Mouse (Mus musculus): ENCODE measurements around the gene Armc10. TPM values are rescaled to one million over a fixed set of nuclear protein-coding genes. Genes with fewer than 3 reads are reported as not detected.
"Not testable (repeated sequence)": the region's sequence is repeated elsewhere in the genome, so short reads cannot be mapped to it uniquely, and the experiment has no call there.

Armc10 gene
- 74.3 and 74.7 TPM in 2 replicates for polyA plus RNA-seq (2011; ENCODE audit: insufficient read depth, insufficient read length, low read depth, missing spikeins)

- peaks cover 19% of the 10 kb centered on the region for H3K36me3 ChIP-seq (ENCODE audit: control insufficient read depth, insufficient read depth, low read length, poor library complexity, severe bottlenecking)
- no peaks in the 10 kb centered on the region for H3K9me3 ChIP-seq (replicated peaks; ENCODE audit: control insufficient read depth, insufficient read depth, low read length, poor library complexity, severe bottlenecking)
- TF ChIP-seq EP300 (IDR thresholded peaks at IDR 0.05; ENCODE audit: insufficient read depth, low read depth, low read length): no peak
- TF ChIP-seq POLR2A (IDR thresholded peaks at IDR 0.05; ENCODE audit: insufficient read depth, low read length): no peak
- peaks cover 2% of the 10 kb centered on the region for H3K4me1 ChIP-seq (ENCODE audit: control insufficient read depth, insufficient read depth, low read length)
- peak within 1 kb of the TSS; percentile 88 for H3K9ac ChIP-seq (ENCODE audit: low read depth, poor library complexity, severe bottlenecking)
- peak within 1 kb of the TSS; percentile 92 for H3K4me3 ChIP-seq (ENCODE audit: low read depth, low read length)
- no peaks in the 10 kb centered on the region for H3K27me3 ChIP-seq (ENCODE audit: control insufficient read depth, insufficient read depth, low read length, poor library complexity, severe bottlenecking)
- peak within 1 kb of the TSS; percentile 40 for H3K27ac ChIP-seq (ENCODE audit: insufficient read depth, low read length)
These were observed at the start of gene Armc10, which contains the start of gene Fbxl13 for GRCm38 (mm10) chr5:21645439-21646132. Gene Armc10, plus strand, starts transcription at chr5:21645813. Gene Fbxl13, minus strand, starts transcription at chr5:21645634.

GRCm38 (mm10) chr5:21599536-21599935 lies 46.1 kb upstream of the Armc10 start:
- not testable (repeated sequence) for H3K36me3 ChIP-seq (ENCODE audit: control insufficient read depth, insufficient read depth, low read length, poor library complexity, severe bottlenecking); H3K4me1 ChIP-seq (ENCODE audit: control insufficient read depth, insufficient read depth, low read length); H3K27ac ChIP-seq (ENCODE audit: insufficient read depth, low read length); H3K9me3 ChIP-seq (replicated peaks; ENCODE audit: control insufficient read depth, insufficient read depth, low read length, poor library complexity, severe bottlenecking); H3K27me3 ChIP-seq (ENCODE audit: control insufficient read depth, insufficient read depth, low read length, poor library complexity, severe bottlenecking); H3K4me3 ChIP-seq (ENCODE audit: low read depth, low read length); H3K9ac ChIP-seq (ENCODE audit: low read depth, poor library complexity, severe bottlenecking)

DNA sequence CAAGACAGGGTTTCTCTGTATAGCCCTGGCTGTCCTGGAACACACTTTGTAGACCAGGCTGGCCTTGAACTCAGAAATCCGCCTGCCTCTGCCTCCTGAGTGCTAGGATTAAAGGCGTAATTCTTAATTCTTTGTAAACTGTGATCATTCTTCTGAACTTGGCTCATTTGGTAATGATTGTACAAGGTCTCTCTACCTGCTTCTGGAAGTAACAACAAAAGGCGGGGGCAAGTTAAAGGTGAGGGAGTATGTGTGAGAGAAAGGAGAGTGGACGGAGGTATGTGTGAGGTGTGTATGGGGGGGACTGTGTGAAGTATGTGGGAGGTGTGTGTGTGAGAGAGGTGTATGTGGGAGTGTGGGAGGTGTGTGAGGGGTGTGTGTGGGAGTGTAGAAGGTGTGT lies 45.7 kb upstream of the Armc10 start:
- H3K9ac ChIP-seq (ENCODE audit: low read depth, poor library complexity, severe bottlenecking): no peak overlapping the region
- H3K36me3 ChIP-seq (ENCODE audit: control insufficient read depth, insufficient read depth, low read length, poor library complexity, severe bottlenecking): no peaks in the 10 kb centered on the region
- no peak for TF ChIP-seq EP300 (IDR thresholded peaks at IDR 0.05; ENCODE audit: insufficient read depth, low read depth, low read length)
- TF ChIP-seq POLR2A (IDR thresholded peaks at IDR 0.05; ENCODE audit: insufficient read depth, low read length): no peak
- no peak for TF ChIP-seq CTCF (IDR thresholded peaks at IDR 0.05; ENCODE audit: low read depth, low read length)
- H3K27me3 ChIP-seq (ENCODE audit: control insufficient read depth, insufficient read depth, low read length, poor library complexity, severe bottlenecking): no peaks in the 10 kb centered on the region
- no peaks in the 10 kb centered on the region for H3K9me3 ChIP-seq (replicated peaks; ENCODE audit: control insufficient read depth, insufficient read depth, low read length, poor library complexity, severe bottlenecking)
- H3K27ac ChIP-seq (ENCODE audit: insufficient read depth, low read length): no peak overlapping the region
- no peak overlapping the region for H3K4me3 ChIP-seq (ENCODE audit: low read depth, low read length)
- no peaks in the 10 kb centered on the region for H3K4me1 ChIP-seq (ENCODE audit: control insufficient read depth, insufficient read depth, low read length)

DNA sequence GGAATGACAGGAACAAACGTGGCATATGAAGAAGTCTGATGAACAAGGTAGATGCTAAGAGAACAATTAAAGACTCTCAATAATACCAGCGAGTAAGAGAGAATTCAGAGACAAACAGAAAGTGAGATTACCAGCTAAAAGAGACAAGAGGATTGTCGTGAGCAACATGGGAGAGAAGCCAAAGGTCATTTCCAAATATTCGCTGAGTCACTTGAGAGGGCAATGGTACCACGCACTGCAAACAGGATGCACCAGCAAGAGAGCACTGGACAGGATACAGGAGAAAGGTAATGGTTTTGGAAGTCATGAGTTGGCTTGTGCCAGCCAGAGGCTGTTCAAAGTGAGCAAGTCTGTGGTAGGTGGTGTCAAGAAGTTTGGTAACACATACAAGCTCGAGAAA lies 39.7 kb upstream of the Armc10 start:
- Histone ChIP-seq H3K27me3 (ENCODE audit: control insufficient read depth, insufficient read depth, low read length, poor library complexity, severe bottlenecking) (no peaks in the 10 kb centered on the region), H3K27ac (ENCODE audit: insufficient read depth, low read length) (no peak overlapping the region)
- no peak for TF ChIP-seq CTCF (IDR thresholded peaks at IDR 0.05; ENCODE audit: low read depth, low read length)
- TF ChIP-seq POLR2A (IDR thresholded peaks at IDR 0.05; ENCODE audit: insufficient read depth, low read length): no peak
- TF ChIP-seq EP300 (IDR thresholded peaks at IDR 0.05; ENCODE audit: insufficient read depth, low read depth, low read length): no peak

DNA sequence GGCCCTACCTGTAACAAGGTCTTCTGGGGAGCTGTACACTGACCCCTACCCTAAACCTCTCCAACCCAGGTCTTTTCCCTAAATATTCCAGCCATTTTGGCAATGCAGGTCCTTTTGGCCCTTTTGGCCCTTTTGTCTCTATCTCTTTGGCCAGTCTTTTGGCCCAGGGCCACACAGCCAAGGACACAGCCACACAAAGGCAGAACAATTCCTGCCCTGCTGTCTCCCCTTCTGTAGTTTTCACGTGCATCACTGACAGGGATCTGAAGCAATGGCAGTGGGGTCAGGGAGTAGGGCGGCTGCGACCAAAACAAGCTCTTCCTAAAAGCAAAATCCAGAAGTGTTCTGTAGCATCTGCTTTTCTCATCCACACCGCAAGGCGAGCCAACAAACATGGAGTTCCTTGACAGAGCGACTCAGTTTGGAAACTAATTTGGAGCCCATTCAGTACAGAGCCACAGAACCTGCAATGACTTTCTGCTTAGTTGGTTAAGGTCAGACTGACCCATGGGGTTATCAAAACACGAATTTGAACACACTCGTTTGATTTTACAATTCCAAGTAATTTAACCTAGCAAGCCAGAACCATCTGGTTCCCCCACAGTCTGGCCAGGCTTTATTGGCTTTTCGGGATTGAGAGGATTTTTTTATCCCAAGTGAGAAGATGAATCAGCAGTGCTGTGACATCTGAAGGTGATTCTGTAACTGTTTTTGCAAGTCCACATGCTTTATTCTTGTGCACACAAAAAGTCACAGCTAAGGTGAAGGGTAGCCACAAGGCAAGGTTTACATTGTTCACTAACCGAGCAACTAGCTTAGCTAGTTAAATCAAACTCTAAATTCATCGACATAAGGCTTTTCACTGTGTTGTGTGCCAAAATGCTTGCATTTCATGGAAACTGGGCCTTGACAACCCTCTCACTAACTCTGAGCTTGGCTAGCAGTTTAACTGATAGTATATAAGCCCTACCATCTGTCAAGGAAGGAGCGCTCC lies 37.0 kb upstream of the Armc10 start:
- Histone ChIP-seq H3K9ac (ENCODE audit: low read depth, poor library complexity, severe bottlenecking) (no peak overlapping the region), H3K27ac (ENCODE audit: insufficient read depth, low read length) (no peak overlapping the region), H3K27me3 (ENCODE audit: control insufficient read depth, insufficient read depth, low read length, poor library complexity, severe bottlenecking) (no peaks in the 10 kb centered on the region), H3K4me3 (ENCODE audit: low read depth, low read length) (no peak overlapping the region), H3K36me3 (ENCODE audit: control insufficient read depth, insufficient read depth, low read length, poor library complexity, severe bottlenecking) (no peaks in the 10 kb centered on the region), H3K4me1 (ENCODE audit: control insufficient read depth, insufficient read depth, low read length) (no peaks in the 10 kb centered on the region), H3K9me3 (replicated peaks; ENCODE audit: control insufficient read depth, insufficient read depth, low read length, poor library complexity, severe bottlenecking) (no peaks in the 10 kb centered on the region)
- TF ChIP-seq EP300 (IDR thresholded peaks at IDR 0.05; ENCODE audit: insufficient read depth, low read depth, low read length): no peak
- no peak for TF ChIP-seq CTCF (IDR thresholded peaks at IDR 0.05; ENCODE audit: low read depth, low read length)
- no peak for TF ChIP-seq POLR2A (IDR thresholded peaks at IDR 0.05; ENCODE audit: insufficient read depth, low read length)

More for the DNA sequence above, 39.7 kb upstream of the Armc10 start:
- Histone ChIP-seq H3K9me3 (replicated peaks; ENCODE audit: control insufficient read depth, insufficient read depth, low read length, poor library complexity, severe bottlenecking) (no peaks in the 10 kb centered on the region), H3K4me3 (ENCODE audit: low read depth, low read length) (no peak overlapping the region), H3K9ac (ENCODE audit: low read depth, poor library complexity, severe bottlenecking) (no peak overlapping the region), H3K36me3 (ENCODE audit: control insufficient read depth, insufficient read depth, low read length, poor library complexity, severe bottlenecking) (no peaks in the 10 kb centered on the region), H3K4me1 (ENCODE audit: control insufficient read depth, insufficient read depth, low read length) (no peaks in the 10 kb centered on the region)

- Histone ChIP-seq H3K4me3 (ENCODE audit: low read depth, low read length) (no peak overlapping the region), H3K9me3 (replicated peaks; ENCODE audit: control insufficient read depth, insufficient read depth, low read length, poor library complexity, severe bottlenecking) (no peaks in the 10 kb centered on the region), H3K9ac (ENCODE audit: low read depth, poor library complexity, severe bottlenecking) (no peak overlapping the region), H3K4me1 (ENCODE audit: control insufficient read depth, insufficient read depth, low read length) (no peaks in the 10 kb centered on the region), H3K27ac (ENCODE audit: insufficient read depth, low read length) (no peak overlapping the region), H3K36me3 (ENCODE audit: control insufficient read depth, insufficient read depth, low read length, poor library complexity, severe bottlenecking) (no peaks in the 10 kb centered on the region), H3K27me3 (ENCODE audit: control insufficient read depth, insufficient read depth, low read length, poor library complexity, severe bottlenecking) (no peaks in the 10 kb centered on the region)
- no peak for TF ChIP-seq CTCF (IDR thresholded peaks at IDR 0.05; ENCODE audit: low read depth, low read length)
- no peak for TF ChIP-seq POLR2A (IDR thresholded peaks at IDR 0.05; ENCODE audit: insufficient read depth, low read length)
- TF ChIP-seq EP300 (IDR thresholded peaks at IDR 0.05; ENCODE audit: insufficient read depth, low read depth, low read length): no peak
These were observed 34.6 kb upstream of the Armc10 start for GRCm38 (mm10) chr5:21610996-21611395.

GRCm38 (mm10) chr5:21614299-21614698 lies 31.3 kb upstream of the Armc10 start:
- not testable (repeated sequence) for H3K9ac ChIP-seq (ENCODE audit: low read depth, poor library complexity, severe bottlenecking); H3K4me1 ChIP-seq (ENCODE audit: control insufficient read depth, insufficient read depth, low read length); H3K27me3 ChIP-seq (ENCODE audit: control insufficient read depth, insufficient read depth, low read length, poor library complexity, severe bottlenecking)

More at GRCm38 (mm10) chr5:21614299-21614698, 31.3 kb upstream of the Armc10 start:
- not testable (repeated sequence) for H3K27ac ChIP-seq (ENCODE audit: insufficient read depth, low read length); H3K9me3 ChIP-seq (replicated peaks; ENCODE audit: control insufficient read depth, insufficient read depth, low read length, poor library complexity, severe bottlenecking); H3K36me3 ChIP-seq (ENCODE audit: control insufficient read depth, insufficient read depth, low read length, poor library complexity, severe bottlenecking); H3K4me3 ChIP-seq (ENCODE audit: low read depth, low read length)

Data from ES-Bruce4 (cell line).